Mouse (Mus musculus) cerebellum, postnatal 4 days (tissue): Measurements from ENCODE around the gene Tmem202.
A peak's percentile ranks its signal among the peaks of the same experiment; 100 is the strongest.

Experiments used
- DNase-seq, 2 experiments: peaks; one replicate each; pipeline ENCODE4 v3.0.0; 2022; ENCODE audit warnings: low spot score in 2 of 2, mixed read lengths in 1 of 2

The Tmem202 gene

GRCm38 (mm10) chr9:59539441-59540137 lies at the start of gene Tmem202, which contains the start of gene Hexa:
Gene Tmem202 (minus strand): TSS chr9:59539847.
Gene Hexa (plus strand): TSS chr9:59539540.
- peak; percentile 52 to 76 for DNase-seq

- DNase-seq = peak in 1 of 2 experiments; percentile 50
These were observed 49.3 kb upstream of the Tmem202 start for GRCm38 (mm10) chr9:59588710-59589671.

DNA sequence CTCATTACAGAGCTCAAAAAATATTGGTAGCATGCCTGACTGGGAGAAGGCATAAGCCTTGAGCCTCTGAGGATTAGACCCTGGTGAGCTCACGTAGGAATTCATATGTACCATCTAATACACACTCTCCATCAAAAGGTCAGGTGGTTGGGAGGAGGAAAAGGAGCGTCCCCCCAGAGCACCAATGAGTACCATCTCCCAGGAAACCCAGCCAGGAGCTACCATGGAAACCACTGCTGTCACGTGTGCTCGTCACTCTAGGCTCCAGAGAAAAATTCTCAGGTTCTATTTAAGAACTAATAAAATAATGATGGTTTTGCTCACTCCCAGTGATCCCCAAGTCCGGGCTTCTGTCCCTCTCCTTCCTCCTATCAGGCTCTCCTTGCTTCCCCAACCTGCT lies 48.6 kb upstream of the Tmem202 start:
- DNase-seq = no peak

- DNase-seq = peak; percentile 63 to 78
These were observed 45.2 kb upstream of the Tmem202 start for GRCm38 (mm10) chr9:59584871-59585308.

DNA sequence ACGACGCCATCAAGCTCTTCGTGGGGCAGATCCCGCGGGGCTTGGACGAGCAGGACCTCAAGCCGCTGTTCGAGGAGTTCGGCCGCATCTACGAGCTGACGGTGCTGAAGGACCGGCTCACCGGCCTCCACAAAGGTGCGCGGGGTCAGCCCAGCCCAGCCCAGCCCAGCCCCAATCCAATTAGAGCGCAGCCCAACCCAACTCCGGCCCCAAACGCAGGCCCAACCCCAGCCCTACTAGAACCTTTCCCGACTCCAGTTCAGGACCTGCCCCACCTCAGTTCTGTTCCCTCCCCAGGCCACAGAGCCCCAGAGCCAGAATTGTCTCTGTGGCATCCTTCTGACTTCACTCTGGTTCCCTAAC lies 38.8 kb upstream of the Tmem202 start:
- DNase-seq = no peak

GRCm38 (mm10) chr9:59577844-59578504 lies 38.3 kb upstream of the Tmem202 start, which contains the start of gene Celf6:
Gene Celf6 (plus strand): TSS chr9:59577917.
- peak; percentile 86 to 95 for DNase-seq

DNA sequence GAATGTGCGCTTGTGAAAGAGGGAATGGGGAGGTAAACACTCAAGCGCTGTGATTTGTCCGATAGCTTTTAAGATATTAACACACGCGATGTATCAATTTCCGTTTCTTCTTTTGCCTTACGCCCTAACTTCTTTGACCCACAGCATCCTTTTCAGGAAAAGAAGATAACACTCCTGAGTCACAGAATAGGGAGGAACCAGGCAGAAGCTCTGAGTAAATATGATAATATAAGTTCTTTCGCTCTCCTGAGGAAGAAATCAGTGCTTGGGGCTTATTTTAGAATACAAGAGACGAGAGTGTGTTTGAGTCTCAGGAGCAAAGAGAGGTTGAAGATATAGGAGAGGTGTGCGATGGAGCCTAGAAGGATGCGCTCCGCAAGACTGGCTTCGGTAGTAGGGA lies 37.8 kb upstream of the Tmem202 start:
- no peak for DNase-seq

GRCm38 (mm10) chr9:59571852-59572251 lies 32.2 kb upstream of the Tmem202 start:
- no peak for DNase-seq

- DNase-seq = peak in 1 of 2 experiments; percentile 54
These were observed 27.5 kb upstream of the Tmem202 start for GRCm38 (mm10) chr9:59567111-59567510.

GRCm38 (mm10) chr9:59565600-59565999 lies 26.0 kb upstream of the Tmem202 start:
- peak in 1 of 2 experiments; percentile 55 for DNase-seq

DNA sequence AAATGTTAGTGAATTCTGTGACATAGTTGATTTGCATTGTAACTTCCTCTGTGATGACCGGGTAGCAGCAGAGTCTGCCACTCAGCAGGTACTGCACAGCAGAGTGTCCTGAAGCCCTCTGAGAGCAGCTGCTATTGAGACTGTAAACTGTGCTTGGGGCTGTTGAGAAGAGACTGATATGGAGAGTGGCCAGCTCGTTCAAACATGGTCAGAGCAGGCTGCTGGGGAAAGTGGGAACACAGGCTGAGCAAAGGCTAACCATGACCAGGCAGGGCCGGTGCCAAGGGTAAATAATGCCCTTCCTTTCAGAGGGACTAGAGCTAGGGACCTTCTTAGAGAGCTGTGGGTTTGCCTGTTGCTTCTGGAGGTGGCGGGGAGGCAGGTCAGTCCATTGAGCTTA lies 14.1 kb upstream of the Tmem202 start:
- DNase-seq = no peak

- no peak for DNase-seq
These were observed 13.0 kb upstream of the Tmem202 start for GRCm38 (mm10) chr9:59552610-59553009.

DNA sequence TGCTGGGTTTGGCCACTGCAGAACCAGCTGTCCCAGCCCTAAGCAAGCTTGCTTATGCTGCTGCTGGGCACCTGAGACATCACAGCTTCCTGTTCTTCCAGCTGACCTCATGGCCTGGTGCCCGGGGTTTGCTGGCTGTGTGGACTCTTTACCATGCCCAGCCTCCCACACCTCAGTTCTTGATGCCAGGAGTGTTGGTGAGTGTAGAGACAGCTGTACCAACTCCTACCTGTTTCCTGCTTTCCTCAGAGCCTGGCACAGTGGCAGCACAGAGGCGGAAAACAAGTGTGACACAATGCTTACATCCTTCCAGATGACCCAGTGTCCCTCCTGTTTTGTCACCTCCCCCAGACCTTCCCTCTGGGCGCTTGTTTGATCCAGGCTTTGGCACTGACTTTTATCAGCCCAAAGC lies 12.0 kb upstream of the Tmem202 start:
- DNase-seq = no peak

GRCm38 (mm10) chr9:59551017-59551416 lies 11.4 kb upstream of the Tmem202 start:
- DNase-seq = no peak

DNA sequence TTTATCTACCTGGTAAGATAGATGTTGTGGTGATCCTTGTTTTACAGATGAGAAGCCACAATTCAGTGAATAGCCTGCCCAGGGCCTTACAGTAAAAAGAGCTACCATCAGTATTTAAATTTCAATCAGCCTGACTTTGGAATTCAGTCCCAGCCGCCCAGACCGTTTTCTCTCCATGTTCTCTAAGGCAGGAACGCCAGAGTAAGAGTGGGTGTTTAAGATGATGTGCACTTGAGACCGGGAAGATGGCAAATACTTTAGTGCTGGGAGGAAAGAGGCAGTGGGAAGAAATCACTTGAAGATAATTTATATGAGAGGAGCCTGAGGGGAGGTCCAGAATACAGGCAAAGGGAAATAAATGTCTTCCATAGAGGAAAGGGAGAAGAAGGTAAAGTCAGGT lies 10.4 kb upstream of the Tmem202 start:
- no peak for DNase-seq

DNA sequence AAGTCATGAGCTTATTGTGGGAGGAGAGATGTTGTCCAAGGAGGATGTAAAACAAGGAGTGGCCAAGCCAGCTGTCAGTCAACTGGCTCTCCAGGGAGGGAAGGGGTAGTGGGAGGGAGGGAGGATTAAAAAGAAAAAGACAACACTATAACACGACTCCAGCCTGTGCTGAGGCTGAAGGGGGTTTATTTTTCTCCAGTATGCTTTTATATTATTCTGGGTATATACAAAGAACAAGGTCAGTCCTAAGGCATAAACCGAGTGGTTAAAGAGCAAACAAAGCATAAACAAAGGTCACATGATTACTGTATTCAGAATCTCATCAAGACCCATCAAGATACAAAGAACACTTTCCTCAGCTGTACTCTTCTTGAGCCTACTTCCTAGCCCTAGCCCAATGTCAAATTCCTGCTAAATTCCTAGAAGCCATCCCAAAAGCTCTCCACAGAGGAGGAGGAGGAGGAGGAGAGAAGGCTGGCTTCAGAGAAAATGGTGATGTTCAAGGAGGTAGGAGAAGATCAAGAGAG lies 9.4 kb upstream of the Tmem202 start:
- no peak for DNase-seq

GRCm38 (mm10) chr9:59547869-59548268 lies 8.2 kb upstream of the Tmem202 start:
- DNase-seq = no peak

GRCm38 (mm10) chr9:59544739-59545138 lies 5.1 kb upstream of the Tmem202 start:
- DNase-seq = no peak

DNA sequence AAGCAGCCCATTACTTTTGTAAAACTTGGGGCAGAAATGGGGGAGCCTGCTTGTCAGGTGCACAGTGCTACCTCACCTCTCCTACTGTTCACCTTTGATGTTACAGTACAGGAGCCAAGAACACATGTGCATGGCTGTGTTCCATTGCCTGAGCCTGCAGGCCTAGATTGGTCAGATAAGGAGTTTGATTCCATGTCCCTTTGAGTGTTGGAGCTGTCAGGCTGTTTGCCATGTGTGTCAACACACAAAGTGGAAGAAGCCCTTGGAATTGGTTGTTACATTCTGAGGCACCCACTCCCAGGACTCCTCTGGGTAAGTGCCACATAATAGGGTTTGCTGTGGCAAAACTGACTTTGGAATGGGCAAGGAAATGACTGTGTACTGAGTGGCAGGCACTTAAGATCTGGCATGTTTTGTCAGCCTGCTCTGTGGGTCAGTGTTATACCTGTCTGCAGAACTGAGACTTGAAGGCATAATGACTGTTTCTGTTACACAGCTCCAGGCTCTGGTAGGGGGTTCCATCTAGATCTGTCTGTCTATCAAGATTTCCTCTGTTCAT lies 3.2 kb upstream of the Tmem202 start:
- DNase-seq = no peak

DNA sequence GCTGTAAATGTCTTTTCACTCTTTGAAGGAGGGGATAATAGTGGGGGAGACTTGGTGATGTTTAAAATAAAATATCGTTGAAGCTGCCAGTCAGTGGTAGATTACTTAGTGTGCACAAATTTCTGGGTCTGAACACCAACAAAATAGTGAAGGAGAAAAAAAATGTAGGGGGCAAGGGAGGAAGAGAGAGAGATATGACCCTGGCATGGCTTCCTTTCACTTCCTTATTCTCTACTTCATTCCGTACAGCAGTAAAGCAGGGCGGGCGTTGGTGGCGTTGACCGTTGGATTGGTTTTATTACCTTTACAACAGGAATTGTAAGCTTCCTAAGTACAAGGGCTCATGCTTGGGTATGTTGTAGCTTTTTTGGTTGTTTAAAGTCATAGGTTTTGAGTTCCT lies 2.0 kb upstream of the Tmem202 start:
- no peak for DNase-seq

GRCm38 (mm10) chr9:59537651-59538050 lies 2.0 kb downstream of the Tmem202 start:
- DNase-seq = no peak
